Mouse (Mus musculus) erythroblast, embryonic 14.5 days (primary cell): ENCODE measurements around the gene Glrx.

Source experiments
- GATA1 ChIP-seq: IDR thresholded peaks from 2 replicates; pipeline ENCODE4 v1.6.1; 2012; ENCODE audit warnings: low read length, inconsistent platforms, mixed read lengths
- TAL1 ChIP-seq: IDR thresholded peaks from 3 replicates; pipeline ENCODE4 v1.6.1; 2012; ENCODE audit warnings: low read length, inconsistent platforms, mixed read lengths

DNA sequence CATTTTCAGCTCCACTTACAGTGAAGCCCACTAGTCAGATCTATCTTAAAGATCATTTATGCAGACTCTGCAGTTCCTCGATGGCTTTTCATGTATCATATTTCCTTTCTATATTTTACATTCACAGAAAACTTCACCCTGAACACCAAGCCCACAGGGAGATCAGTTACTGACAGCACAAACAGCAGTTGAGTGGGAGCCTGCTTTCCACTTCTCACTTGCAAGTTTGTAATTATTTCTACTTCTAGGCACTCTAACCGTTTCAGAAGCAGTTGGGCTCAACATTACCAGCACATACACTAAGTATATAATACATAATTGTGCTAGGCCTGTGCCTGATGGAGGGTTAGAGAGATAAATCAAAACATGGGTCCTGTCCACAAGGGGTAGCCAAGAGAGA, 28.2 kb downstream of the Glrx start:
- TF ChIP-seq TAL1 (no peak), GATA1 (no peak)
